Mouse (Mus musculus) c-Kit-negative CD71-positive TER-119-positive erythroid progenitor cells, embryonic 14.5 days (primary cell): ENCODE measurements around the gene Il3.

Experiments used
- DNase-seq: peaks from one replicate; pipeline ENCODE4 v3.0.0-alpha.2; 2013; ENCODE audit warnings: low read depth, low spot score

The Il3 gene

DNA sequence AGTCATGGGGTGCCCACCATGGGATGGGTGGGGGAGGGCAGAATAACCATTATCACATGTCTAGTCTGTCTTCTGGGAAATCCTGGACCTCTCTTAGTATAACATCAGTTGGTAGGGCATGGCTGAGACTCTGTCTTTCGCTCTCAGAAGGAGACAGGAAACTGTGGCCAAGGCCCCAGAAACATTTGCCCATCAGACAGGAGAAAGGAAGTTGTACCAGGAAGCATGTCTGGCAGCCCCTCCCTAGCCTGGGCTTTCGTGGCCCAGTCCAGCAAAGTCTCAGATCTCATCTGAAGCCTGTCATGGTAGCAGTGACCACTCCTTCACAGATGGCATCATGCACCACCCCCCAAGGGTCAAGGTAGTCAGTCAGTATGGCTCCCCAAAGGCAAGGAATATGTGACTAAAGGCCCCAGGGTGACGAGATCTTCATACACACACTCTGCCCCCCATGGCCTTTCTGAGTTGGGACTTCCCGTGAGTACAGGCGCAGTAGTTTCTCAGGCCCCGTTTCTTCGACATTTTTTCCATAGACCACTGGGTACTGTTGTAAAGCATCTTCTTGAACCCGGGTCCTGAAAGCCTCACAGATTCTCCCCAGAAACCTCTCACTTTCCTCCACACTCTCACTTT, 20.9 kb upstream of the Il3 start:
- no peak for DNase-seq

DNA sequence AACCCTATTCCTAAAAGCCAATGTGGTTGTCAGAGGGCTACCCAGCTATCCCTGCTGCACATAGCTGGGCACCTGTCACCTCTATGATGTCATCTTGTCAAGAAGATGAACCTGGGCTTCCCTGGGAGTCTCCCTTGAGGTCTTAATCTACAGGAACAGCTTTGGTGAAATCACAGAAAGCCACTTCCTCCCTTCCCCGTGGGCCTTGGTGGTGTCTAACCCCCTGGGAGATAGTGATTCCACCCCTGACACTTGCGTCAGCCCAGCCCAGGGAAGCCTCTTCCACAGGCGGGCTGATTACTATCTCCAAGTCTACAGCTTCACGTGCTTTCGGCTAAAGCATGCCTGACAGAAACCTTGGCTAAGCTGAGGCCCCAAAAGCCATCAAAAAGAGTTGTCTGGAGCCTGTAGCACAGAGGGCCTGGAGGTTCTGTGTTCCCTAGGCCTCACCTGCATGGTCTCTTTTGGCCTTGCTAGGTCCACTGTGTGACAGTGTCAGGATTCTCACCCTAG, 4.4 kb upstream of the Il3 start:
- no peak for DNase-seq

DNA sequence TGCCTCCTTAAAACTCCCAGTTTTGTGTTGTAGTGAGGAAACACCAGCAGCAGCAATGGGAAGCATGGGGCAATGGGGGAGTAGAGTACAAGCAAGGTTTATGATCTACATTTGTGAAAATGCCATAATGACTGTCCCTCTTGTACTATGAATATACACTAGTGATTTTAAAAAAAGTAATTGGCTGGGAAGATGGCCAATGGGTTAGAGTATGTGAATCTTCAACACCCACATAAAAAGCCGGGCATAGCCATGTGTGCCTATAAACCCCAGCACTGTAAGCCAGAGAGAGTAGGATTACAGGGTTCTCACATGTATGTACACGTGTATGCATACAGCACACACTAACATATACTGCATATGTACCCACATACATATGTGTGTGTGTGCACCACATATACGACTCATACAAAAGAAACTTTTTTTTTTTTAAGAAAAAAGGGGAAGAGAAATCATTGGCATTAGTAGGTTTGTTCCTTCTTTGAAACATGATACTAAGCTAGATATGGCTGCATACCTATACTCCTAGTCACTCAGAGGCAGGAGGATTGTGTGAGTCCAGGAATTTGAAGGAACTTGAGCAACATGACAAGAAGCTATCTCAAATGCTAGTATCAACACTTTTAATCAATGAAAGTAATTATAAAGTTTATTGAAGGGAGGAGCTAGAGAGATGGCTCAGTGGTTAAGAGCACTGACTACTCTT, 2.3 kb upstream of the Il3 start:
- DNase-seq, result no peak

DNA sequence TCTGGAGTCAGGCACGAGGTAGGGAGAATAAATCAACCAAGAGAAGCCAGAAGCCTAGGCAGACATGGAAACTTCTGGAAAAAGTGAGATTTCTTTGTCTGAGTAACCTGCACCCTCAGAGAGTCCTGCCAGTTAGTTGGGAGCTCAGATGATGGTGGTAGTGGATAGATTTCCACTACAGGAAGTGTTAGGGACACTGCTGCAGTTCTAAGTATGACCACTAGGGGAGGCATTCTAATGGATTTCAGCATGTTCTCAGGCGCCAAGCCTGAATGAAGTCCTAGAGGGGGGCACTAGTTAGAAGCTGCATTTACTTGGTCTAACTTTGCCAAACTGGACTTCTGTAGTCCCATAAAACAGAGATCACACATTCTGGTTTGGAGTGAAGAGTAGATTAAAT, 2.5 kb downstream of the Il3 start:
- DNase-seq, result peak; percentile 27

DNA sequence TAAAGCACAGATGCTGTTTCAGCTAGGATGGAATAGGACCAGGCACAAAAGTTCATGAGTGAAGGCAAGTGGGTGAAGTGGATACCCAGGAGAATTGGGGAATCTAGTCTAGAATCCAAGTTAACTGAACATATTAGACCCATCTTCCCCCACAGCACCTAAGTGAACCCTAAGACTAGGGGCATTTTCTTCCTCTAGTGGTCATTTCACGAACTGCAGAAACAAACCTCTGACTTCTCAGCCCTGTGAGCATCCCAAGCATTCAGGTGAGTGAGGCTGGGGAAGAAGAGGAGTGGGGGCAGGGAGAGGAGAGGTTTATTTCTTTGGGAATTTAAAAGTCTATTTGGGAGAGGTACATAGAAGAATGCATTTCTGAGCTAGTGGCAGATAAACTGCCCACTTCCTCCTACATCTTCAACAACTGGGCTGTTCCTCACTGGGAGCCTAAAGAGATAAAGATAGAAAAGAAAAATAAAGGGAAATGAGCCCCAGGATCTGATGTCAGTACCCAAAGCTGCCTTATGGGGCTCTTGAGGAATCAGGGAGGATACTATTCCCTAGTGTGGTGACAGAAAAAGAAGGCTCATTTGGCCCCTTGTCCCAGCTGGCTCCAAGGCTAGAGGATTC, 3.6 kb downstream of the Il3 start:
- no peak for DNase-seq

DNA sequence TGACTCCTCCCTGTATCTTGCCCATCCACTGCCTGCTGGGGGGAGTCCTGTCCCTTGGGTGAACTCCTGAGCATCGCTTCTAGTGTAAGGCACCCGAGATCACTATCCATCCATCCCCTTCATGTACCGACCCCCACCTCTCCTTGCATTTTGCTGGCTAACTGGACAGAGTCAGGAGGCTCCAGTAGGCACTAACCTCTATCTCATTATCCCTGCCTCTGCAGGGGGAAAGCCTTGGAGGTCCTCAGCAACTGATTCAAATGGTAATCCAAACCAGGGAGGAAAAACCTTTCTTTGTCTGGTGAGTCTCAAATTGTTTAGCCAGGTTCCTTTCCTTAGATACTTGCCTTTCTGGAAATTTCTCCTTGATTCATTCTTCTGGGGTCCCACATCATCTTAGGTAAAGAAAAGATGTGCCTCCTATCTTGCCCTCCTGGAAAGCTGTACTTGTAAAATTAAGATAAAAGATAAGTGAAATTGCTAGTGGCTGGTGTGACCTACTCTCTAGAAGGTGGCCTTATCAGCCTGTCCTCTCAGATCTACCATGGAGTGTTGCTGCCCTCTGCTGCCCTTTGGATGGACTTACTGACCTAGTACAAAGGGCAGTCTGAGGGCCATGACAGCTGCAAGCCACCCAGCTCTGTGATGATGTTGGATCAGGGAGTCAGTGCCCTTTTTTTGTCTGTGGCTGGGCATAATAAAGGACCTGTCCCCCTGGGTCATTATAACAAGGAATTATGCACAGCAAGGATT, 10.3 kb downstream of the Il3 start:
- DNase-seq, result no peak

DNA sequence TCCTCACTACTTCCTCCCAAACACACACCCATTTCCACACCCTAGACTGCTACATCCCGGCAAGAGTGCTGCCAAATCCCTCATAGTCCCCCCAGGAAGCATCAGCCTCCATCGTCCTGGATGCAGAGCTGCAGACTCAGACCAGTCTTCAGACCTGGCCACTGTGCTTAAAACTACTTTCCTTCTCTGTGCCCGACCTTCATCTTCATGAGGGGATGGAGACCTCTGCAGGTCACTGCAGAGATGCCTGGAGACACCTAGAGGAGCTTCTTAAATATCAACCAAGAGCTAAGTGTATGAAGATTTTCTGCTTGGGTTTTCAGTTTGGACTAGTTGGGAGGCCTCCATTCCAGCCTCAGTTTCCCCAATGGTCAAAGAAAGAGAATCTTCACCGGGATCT, 13.0 kb downstream of the Il3 start:
- DNase-seq, result no peak

DNA sequence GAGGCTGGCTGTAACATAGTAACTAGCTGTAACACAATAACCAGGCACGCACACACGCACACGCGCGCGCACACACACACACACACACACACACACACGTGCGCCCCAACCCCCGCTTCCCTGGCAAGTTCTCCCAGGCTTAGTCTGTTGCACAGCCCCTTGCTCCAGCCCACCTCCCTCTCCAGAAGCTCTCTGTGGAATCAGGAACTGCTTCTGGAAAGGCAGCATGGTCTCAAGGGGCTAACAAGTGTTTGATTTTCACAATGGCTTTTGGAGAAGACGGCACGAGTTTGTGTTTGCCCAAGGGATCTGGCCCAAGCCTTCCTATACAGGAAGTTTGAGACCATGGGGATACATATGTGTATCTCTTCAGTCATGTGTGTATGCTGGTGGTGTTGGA, 16.5 kb downstream of the Il3 start:
- no peak for DNase-seq

DNA sequence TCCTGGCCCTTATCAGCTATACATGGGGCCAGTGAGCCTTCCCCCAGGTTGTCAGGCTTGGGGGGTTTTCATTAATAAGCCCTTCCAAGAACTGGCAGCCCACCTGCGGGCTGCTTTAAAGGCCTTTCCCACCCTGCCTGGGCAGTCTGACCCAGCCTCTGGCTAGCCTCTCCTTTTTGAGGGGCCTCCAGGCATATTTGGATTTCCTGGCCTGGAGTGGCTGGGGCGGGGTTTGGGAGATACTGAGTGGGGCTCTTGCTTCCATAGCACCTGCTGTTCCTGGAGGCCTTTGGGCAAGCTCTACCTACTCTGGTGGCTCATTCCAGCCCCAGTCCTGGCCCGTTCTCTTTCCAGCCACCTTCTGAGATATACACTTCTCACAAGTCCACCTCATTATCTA, 17.3 kb downstream of the Il3 start:
- no peak for DNase-seq

DNA sequence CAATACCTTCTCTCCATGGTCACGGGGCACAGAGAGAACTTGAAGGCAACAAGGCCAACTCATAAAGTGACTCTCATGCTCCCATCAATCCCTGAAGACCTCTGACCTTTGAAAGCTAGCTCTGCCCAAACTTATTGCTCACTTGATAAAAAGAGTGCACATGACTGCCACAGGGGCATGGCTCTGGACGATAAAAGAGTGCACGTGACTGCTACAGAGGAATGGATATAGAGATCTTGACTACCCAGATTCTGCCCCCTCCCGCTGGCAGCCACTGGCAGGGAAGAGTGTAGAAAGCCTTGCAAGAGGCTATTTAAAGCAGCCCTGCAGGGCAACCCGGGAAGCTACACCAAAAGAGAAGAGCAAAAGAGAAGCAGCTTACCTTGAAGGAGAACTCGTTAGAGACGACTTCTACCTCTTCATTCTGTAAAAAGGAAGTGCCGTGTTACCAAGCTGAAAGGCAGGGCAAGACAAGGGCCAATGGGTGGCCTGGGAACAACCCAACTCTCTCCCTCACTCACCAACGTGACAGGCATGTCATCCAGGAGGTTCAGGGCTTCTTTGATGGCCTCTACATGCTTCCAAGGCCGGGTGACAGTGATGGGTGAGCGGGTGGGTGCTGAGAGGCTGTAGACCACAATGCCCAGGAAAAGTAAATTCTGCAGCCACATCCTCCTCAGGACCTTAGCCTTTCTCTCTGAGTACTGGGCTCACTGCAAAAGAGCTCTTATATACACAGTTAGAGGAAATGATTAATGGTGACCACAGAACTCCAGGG, 17.9 kb downstream of the Il3 start, which contains the start of gene Csf2:
Gene Csf2 (minus strand): TSS at position 728 of the 778 bp plus-strand sequence.
- DNase-seq, result no peak

DNA sequence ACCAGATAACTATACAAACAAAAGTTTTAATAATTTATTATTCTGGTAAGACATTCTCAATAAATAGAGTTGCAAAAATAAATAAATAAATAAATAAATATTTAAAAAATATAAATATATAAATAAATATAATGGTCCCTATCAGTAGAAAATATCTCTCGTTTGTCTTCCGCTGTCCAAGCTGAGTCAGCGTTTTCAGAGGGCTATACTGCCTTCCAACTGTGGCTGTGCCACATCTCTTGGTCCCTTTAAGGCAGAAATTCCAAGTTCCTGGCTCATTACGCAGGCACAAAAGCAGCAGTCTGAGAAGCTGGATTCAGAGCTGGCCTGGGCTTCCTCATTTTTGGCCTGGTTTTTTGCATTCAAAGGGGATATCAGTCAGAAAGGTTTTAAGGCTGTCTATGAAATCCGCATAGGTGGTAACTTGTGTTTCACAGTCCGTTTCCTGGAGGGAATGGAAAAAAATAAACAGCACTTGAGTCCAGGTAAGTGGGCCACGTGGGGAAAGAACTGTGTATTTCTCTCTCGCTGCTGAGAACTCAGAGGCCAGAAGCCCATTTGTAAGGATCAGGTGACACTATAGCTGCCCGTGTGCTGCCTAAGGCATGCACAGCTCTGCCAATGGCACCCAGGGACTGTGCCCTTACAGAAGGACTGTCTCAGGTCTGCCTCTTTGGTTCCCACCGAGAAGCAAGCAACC, 19.7 kb downstream of the Il3 start:
- DNase-seq, result no peak

DNA sequence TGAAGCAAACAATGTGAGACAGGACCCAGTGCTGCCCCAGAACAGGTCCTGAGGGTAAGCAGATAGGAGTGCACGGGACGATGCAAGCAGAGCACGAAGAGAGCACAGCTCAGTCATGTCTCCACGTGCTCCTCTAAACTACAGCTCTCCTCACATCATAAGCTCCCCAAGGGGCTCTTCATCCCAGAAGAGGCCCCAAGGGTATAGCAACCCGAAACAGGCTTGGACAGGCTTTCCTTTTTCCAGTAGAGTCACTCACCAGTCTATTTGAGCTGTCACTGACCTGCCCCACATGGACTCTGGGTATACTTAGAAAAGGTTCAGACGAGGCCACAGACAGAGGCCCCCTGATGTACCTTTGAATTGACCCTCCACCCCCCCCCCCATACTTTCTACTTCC, 22.6 kb downstream of the Il3 start:
- no peak for DNase-seq

DNA sequence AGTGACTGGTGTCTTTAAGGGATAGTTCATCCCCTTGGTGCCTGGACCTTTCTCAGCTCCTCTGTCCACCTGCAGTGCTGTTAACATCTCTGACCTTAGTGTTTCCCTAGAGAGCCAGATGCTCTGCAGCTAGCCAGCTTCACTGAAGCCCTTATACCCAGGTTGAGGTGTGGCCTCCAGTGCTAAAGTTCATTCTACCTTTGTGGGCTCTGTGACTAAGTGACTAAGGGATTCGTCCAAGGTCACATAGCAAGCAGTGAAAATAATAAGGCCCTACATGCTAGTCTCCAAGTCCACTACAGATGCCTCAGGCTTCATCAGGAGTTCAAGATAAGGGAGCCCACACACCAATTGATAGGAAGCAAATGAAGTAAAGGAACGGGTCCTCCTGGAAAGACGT, 24.6 kb downstream of the Il3 start:
- DNase-seq, result no peak

DNA sequence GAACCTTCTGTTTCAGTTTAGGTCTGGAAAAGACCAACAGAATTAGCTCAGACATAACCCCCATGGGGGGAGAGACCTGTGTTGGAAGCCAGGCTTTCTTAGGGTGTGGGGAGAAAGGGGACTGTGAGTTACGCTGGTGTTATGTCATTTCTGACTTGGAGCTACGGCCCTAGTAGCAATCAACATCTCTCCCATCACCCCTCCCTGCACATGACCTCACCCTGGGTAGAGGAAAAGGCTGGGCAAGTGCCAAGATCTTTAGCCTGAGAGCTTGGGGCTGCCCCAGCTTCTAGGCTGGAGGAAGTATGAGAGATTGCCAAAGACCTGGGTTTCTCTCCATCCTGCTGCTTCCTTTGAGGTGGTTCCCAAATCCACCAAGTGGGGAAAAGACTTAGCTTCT, 30.1 kb downstream of the Il3 start:
- DNase-seq, result no peak

DNA sequence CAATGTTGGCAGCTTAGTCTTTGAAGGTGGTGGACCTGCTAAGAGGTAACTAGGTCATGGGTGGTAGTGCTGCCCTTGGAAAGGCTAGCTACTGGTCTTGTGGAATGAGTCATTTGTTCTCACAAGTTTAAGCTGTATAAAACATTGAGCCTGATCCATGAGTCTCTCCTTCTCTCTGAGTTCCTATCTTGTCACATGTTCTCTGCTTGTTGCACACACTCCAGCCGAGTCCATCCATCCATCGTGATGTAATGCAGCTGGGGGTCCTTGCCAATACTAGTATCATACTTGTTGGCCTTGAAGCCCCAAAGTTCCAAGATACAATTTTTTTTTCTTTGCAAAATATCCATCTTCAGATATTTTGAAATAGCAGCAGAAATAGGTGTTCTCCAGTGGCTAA, 39.6 kb downstream of the Il3 start:
- DNase-seq, result no peak

DNA sequence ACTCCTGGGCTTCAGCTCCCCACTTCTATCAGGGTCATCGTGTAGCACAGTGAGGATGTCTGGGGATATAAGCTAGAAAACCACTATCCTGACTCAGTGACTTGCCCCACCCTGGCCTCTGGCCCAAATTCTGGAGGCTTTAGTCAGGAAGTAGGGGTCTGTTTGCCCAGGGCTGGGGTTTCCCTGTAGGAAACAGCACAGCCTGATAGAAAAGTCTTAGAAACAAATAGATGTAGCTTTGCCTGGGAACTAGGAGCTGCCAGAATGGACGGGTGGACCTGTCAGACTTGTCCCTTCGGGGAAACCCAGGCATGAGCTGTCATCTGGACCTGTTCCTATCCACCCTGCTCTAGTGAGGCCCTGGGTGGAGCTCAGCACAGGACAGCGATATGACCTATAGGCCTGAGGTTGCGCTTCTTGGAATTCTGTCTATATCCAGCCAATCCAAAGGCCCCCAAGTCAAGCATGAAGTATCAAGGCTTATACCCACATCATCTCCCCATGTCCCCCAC, 42.5 kb downstream of the Il3 start:
- no peak for DNase-seq

DNA sequence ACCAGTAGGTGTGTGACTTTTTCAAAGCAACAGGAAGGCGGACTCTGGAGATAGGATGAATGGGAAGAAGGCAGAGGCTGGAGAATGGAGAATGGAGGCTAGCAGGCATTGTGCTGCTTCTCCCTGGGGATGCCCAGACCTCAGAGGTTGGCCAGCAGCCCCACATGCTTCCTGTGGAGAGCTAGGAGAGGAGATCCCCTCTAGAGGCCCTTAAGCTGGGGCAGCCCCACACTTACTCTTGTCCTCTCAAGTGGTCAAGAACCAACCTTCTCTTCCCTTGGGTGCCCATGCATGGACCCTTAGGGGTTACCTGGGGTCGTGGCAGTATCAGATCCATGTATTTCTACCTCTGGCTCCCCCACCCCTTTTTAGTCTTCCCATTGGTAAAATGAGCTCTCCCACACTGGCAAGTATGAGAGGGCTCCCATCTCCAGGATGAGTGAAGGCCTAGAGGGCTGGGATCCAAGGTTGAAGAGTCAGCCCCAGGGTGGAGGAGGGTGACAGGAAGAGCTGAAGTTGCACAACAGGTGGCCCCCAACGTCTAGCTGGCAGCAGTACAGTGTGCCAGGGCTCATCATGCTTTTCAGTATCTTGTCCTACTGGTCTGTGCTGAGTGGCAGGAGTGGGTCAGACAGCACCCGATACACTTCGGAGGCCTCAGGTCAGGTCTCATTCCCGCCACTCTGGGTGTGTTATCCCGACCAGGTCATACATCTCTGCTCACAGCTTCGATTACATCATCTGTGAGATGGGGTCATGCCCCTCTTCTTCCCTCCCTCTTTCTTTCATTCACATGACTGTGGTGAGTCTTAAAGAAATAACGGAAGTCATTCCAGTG, 43.2 kb downstream of the Il3 start:
- no peak for DNase-seq

DNA sequence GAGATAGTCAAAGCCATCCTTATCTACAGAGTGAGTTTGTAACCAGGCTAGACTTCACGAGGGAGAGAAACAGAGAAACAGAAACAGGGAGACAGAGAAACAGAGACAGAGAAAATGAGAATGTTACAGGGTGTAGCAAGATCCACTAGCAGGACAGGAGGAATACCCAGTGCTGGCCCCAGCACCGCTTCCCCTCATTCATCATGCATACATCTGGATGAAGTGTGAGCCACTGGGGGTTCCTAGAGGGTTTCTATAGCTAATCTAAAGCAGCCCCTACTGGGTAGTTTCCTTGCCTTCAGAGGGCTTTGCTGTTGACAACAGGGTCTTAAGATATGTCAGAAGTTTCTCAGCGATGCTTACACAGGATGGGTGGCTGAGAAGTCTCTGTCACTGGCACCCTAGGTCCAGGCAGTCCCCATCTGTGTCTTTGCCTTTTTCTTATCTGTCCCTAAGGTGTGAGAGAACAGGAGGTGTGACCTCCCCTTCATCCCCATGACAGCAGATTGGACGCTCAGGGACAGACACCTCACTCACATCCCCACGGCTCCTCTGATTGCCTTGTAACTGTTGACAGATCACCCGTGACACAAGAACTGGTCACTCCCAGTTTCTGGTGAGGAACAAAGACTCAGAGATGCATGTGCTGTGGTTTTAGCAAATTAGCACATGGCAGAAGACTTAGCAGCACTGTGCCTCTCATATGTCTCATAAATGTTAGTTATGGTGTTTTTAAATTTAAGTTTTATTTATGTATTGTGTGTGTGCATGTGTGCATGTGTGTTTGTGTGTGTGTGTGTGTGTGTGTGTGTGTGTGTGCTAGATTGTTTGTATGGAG, 47.0 kb downstream of the Il3 start:
- DNase-seq, result no peak

DNA sequence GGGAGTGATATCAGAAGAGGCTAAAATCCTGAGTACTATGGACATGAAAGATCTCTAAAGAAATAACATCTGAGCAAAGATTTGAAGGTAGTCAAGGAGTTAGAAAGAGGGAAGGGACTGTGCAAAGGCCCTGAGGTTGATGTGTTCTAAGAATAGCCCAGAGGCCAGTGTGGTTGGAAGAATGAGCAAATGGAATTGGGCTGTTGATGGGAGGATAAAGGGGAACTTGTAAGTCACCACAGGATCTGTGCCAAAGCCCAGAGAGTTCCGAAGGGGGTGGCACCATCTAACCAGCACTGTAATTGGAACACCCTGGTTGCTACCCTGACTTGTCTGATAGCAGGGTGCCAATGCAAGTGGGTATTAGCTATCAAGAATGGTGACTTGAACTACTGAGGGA, 47.9 kb downstream of the Il3 start:
- DNase-seq, result no peak
